Mouse (Mus musculus): ENCODE results near the gene Rai1. TPM values are rescaled to one million over a fixed set of nuclear protein-coding genes. Genes with fewer than 3 reads are reported as not detected.
A peak's percentile ranks its signal among the peaks of the same experiment; 100 is the strongest.

Rai1 gene
- total RNA-seq, 2 experiments from 2014 or later: 85.4 to 86.3 TPM

- Histone ChIP-seq H3K4me3 (no peak overlapping the region), H3K27ac (no peak overlapping the region)
- no peak for TF ChIP-seq CTCF (IDR thresholded peaks at IDR 0.05)
- intact Hi-C loops (cut with DNase I): no loop called here
- DNase-seq (ENCODE audit: extremely low spot score in 1 of 2, low spot score in 2 of 2): no peak
Measured at GRCm38 (mm10) chr11:60217467-60217866, 112.7 kb downstream of the Rai1 start.

- Histone ChIP-seq H3K4me3 (peak overlapping the region; percentile 69), H3K27ac (no peak overlapping the region; the same call in 1 of the 2 replicates)
- TF ChIP-seq CTCF (IDR thresholded peaks at IDR 0.05): no peak
Measured at GRCm38 (mm10) chr11:60219609-60220008, 114.8 kb downstream of the Rai1 start.

GRCm38 (mm10) chr11:60220291-60220804 lies 115.5 kb downstream of the Rai1 start:
- Histone ChIP-seq H3K4me3 (peak overlapping the region; percentile 69), H3K27ac (peak overlapping the region; percentile 85)
- peak; percentile 85 to 87 for DNase-seq (ENCODE audit: extremely low spot score in 1 of 2, low spot score in 2 of 2)
- no peak for TF ChIP-seq CTCF (IDR thresholded peaks at IDR 0.05)
- intact Hi-C loops (cut with DNase I): no loop called here

More at GRCm38 (mm10) chr11:60219609-60220008, 114.8 kb downstream of the Rai1 start:
- no peak for DNase-seq (ENCODE audit: extremely low spot score in 1 of 2, low spot score in 2 of 2)
- intact Hi-C loops (cut with DNase I): no loop called here

DNA sequence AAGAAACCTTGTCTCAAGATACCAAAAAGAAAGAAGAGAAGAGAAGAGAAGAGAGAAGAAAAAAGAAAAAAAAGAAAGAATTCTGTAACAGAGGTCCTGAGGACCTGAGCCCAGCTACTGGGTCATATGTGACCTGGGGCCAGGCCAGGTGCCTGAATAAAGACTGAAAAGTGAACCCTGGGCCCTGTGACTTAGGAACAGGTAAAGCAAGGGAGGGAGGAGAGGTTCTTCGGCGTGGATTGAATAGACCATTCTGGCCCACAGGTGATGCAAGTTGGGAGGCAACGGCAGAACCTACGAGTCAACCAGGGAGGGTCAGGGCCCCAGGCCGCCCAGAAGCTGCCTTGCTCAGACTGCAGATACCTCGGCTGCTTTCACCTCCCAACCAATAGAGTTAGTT lies 116.6 kb downstream of the Rai1 start:
- Histone ChIP-seq H3K4me3 (no peak overlapping the region), H3K27ac (no peak overlapping the region)
- TF ChIP-seq CTCF (IDR thresholded peaks at IDR 0.05): no peak
- intact Hi-C loops (cut with DNase I): no loop called here
- no peak for DNase-seq (ENCODE audit: extremely low spot score in 1 of 2, low spot score in 2 of 2)

DNA sequence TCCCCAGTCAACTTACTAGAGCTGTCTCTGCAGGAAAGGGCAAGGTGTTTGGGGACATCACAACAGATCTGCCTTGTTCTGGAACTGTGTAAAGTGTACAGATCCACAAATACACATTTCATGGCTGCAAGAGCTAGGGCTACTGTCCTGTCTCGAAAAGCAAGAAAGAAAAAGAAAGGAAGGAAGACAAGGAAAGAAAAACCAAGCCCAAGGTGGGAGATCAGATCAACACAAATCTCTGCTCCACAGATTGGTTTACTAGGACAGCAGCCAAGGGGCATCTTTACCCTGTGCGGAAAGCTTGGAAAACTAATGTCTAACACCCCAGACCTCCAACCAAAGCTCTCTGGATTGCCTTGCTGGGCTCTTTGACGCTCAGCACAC lies 117.3 kb downstream of the Rai1 start:
- Histone ChIP-seq H3K27ac (peak overlapping the region; percentile 80), H3K4me3 (peak overlapping the region; percentile 40)
- DNase-seq (ENCODE audit: extremely low spot score in 1 of 2, low spot score in 2 of 2): no peak
- no peak for TF ChIP-seq CTCF (IDR thresholded peaks at IDR 0.05)
- intact Hi-C loops (cut with DNase I): no loop called here

DNA sequence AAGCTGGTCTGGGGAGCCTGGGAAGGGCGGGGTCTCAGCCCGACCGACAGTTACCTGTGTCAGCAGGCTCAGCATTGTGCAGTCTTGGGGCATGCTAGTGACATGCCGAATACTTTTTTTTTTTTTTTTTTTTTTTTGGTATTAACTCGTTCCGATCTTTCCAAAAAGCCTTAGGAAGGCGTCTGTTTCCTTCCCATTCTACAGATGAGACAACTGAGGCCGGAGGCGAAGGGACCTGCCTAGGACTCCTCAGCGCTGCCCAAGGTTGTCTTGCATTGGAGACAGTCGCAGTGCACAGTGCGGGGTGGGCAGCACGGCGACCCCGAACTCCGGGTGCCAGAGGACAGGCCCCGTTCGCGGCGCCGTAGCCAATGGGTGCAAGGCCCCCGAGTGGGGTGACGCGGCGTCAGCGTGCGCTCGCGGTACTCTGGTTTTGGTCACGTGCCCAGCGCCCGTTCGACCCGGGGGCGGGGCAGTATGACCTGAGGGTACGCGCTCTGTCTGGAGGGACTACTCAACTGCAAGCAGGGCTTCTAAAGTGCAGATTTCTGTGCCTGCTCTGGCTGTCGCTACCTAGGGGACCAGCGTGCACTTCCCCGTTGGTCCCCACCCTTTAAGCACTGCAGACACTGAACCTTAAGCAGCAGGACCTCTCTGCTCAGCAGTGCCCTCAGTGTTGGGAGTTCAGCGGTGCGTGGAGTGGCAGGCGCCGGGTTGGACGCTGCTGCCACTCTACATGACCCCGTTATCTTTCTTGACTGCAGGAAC lies 117.8 kb downstream of the Rai1 start, which contains the start of gene Srebf1:
Srebf1 (minus strand) TSS at position 113 of the 768 bp plus-strand sequence.
- peak; percentile 70 to 71 for DNase-seq (ENCODE audit: extremely low spot score in 1 of 2, low spot score in 2 of 2)
- peak within 1 kb of the TSS; percentile 40 for H3K4me3 ChIP-seq
- peak within 1 kb of the TSS; percentile 80 for H3K27ac ChIP-seq
- intact Hi-C loops (cut with DNase I): no loop called here
- TF ChIP-seq CTCF (IDR thresholded peaks at IDR 0.05): peak; percentile 29

GRCm38 (mm10) chr11:60224676-60225075 lies 119.9 kb downstream of the Rai1 start:
- TF ChIP-seq CTCF (IDR thresholded peaks at IDR 0.05): no peak; the same call in 1 of the 2 replicates
- intact Hi-C loops (cut with DNase I): no loop called here
- H3K4me3 ChIP-seq: no peak overlapping the region
- no peak overlapping the region for H3K27ac ChIP-seq
- no peak for DNase-seq (ENCODE audit: extremely low spot score in 1 of 2, low spot score in 2 of 2)

DNA sequence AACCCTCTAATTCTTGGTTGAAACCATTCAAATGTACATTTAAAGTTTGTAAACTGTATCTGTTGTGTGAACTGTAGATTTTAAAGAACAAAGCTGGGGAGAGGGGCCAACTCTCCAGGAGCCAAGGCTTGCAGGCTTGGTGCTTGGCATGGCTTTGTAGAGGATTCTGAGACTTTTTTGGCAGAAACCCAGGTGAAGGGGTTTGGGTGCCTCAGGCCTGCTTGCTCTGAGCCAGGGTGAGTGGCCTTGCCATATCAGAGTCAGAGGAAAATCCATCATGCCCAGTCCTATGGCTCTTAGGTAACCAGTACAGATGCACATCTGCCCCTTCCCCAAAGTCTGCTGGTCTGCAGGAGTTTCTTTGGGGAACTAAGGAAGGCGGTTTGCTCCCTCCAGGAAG lies 121.1 kb downstream of the Rai1 start:
- intact Hi-C loops (cut with DNase I): no loop called here
- no peak for DNase-seq (ENCODE audit: extremely low spot score in 1 of 2, low spot score in 2 of 2)
- no peak overlapping the region for H3K4me3 ChIP-seq
- H3K27ac ChIP-seq: no peak overlapping the region
- TF ChIP-seq CTCF (IDR thresholded peaks at IDR 0.05): no peak

GRCm38 (mm10) chr11:60228525-60228924 lies 123.7 kb downstream of the Rai1 start:
- Histone ChIP-seq H3K4me3 (no peak overlapping the region), H3K27ac (no peak overlapping the region)
- intact Hi-C loops (cut with DNase I): no loop called here
- no peak for DNase-seq (ENCODE audit: extremely low spot score in 1 of 2, low spot score in 2 of 2)
- no peak for TF ChIP-seq CTCF (IDR thresholded peaks at IDR 0.05)

- Histone ChIP-seq H3K4me3 (no peak overlapping the region), H3K27ac (no peak overlapping the region)
- DNase-seq (ENCODE audit: extremely low spot score in 1 of 2, low spot score in 2 of 2): no peak
- intact Hi-C loops (cut with DNase I): no loop called here
- no peak for TF ChIP-seq CTCF (IDR thresholded peaks at IDR 0.05)
Measured at GRCm38 (mm10) chr11:60229821-60230220, 125.0 kb downstream of the Rai1 start.

DNA sequence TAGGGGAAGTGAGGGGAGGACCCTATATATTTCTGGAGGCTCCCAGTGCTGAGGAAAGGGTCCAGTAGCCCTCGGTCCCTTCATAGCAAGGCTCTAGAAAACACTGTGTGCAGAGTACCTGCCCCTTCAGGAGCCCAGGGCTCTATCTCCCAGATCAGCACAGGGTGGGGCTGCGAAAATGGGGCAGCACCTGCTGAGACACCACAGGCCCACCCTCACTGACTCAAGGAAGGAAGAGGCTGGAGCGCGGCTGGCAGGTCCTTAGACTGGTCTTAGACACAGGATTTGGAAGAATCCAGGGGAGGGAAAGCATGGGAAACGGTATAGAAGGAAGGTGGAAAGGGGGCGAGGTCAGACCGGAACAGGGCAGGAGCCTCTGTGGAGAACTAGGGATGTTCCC lies 125.7 kb downstream of the Rai1 start:
- no peak for TF ChIP-seq CTCF (IDR thresholded peaks at IDR 0.05)
- intact Hi-C loops (cut with DNase I): no loop called here
- Histone ChIP-seq H3K4me3 (no peak overlapping the region), H3K27ac (no peak overlapping the region)
- DNase-seq (ENCODE audit: extremely low spot score in 1 of 2, low spot score in 2 of 2): no peak

DNA sequence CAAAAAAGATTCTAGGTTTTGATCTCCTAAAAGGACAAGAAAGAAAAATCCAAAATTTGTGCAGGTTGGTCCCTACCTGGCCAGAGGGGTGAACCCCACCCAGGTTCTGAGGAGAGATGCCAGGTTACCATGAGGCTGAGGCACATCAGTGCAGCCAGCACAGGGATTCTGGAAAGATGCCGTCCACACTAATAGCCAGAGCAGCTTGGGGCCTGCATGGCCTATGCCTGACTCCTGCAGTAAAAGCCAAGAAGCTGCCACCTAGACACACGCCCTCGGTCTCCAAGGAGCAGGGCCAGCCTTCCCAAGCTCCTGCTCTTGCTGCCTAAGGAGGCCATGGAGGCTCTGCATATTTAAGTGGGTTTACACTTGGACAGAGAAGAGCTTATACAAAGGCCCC lies 126.5 kb downstream of the Rai1 start:
- Histone ChIP-seq H3K4me3 (no peak overlapping the region), H3K27ac (no peak overlapping the region)
- TF ChIP-seq CTCF (IDR thresholded peaks at IDR 0.05): no peak
- intact Hi-C loops (cut with DNase I): no loop called here
- no peak for DNase-seq (ENCODE audit: extremely low spot score in 1 of 2, low spot score in 2 of 2)

DNA sequence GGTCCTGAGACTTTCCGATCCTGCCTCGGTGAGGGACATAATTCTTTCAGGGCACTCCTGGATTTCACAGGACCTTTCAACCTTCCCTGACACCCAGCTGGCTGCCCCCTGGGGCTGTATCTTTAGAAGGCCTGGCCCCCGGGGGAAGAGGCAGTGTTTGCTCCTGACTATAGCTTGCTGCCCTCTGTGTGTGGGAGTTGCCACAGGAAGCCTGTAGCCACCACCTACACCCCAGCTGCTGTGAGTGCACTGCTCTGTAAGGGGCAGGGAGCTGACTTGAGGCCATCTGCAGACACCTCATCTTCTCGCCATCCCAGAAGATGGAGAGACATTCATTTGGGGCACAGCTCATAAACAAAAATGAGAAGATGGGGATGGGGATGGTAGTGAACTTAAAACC lies 127.1 kb downstream of the Rai1 start:
- DNase-seq (ENCODE audit: extremely low spot score in 1 of 2, low spot score in 2 of 2): no peak
- no peak for TF ChIP-seq CTCF (IDR thresholded peaks at IDR 0.05)
- no peak overlapping the region for H3K4me3 ChIP-seq

More for the DNA sequence above, 127.1 kb downstream of the Rai1 start:
- no peak overlapping the region for H3K27ac ChIP-seq
- intact Hi-C loops (cut with DNase I): no loop called here

Data from left cerebral cortex, adult 2 months (tissue).